Mouse (Mus musculus) mesoderm, embryonic 11.5 days (tissue): ENCODE measurements around the gene Trp53i11.

ENCODE experiments used
- DNase-seq: peaks from one replicate; pipeline ENCODE4 v3.0.0-alpha.2; 2012; ENCODE audit warnings: low read depth, low spot score

Trp53i11 gene

GRCm38 (mm10) chr2:93187323-93187996 is at the start of gene Trp53i11:
Trp53i11 (plus strand) TSS chr2:93187548.
- peak; percentile 89 for DNase-seq

GRCm38 (mm10) chr2:93139476-93139875 is 47.9 kb upstream of the Trp53i11 start:
- DNase-seq = no peak

DNA sequence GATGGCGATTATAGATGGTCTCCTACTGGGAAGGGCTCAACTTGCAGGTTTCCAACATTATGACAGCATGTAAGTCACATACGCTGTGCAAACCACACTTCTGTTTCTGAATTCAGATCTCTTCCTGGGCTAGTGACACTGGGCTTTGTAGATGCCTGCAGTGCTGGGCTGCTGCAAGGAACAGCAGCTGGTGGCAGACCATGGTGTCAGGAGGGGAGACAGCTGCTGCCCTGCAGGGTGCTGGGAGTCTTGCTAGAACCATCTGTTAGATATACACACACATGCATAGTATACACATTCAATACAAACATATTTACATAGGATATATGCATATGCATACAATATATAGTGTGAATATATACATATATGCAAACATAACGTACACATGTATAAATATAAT is 46.0 kb upstream of the Trp53i11 start:
- peak; percentile 18 for DNase-seq

GRCm38 (mm10) chr2:93142616-93143015 is 44.7 kb upstream of the Trp53i11 start:
- no peak for DNase-seq

- DNase-seq = no peak
These were observed 43.2 kb upstream of the Trp53i11 start for GRCm38 (mm10) chr2:93144126-93144525.

DNA sequence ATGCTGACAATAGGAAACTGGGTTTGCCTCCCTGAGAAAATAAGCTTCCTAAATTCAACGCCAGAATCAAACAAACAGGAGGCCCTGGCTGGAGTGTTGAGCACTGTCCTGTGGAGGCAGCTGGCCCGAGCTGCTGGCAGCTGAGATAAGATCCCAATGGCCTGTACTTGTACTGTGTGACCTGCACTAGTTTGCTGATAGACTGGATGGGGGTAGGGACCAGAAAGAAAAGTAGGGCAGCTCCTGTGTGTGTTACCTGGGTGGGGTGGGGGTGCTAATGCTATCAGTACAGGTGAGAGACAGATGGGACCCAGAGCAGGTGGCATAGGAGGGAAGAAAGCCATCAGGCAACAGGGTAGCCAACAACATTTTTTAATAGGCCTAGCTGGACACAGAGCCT is 37.3 kb upstream of the Trp53i11 start:
- DNase-seq = no peak

DNA sequence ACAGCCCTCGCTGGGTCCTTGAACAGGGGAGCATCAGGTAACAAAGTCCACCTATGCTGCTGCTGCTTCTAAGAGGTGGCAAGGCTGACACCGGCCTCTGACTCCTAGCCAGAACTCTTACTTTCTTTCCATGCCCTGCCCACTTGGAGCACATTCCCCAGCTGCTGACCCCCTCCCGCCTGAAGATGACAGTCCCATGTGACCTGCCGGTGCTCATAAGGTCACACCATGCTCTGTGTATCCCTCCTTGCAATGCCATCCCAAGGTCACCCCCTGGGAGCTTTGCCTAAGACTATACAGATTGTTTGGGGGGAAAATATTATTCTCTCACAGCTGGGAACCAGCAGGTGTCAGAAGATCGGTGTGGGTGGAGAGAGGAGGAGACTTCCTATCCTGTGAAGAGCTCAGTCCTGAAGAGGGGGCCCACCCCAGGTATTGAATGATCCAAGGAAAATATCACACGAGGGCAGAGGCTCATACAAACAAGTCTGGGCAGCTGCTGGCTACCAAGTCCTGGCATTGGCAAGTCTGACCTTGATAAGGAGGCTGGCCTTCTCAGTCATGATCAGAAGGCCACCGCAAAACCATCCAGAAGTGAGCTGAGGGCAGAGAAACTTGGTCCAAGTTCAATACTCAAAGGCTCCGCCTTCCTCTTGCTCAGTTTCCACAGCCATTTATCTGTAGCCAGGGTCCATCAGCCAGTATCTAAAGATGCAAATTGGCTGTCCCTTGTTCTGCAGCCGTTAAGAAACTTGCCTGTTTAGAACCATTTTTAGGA is 36.5 kb upstream of the Trp53i11 start:
- DNase-seq = no peak

- no peak for DNase-seq
These were observed 35.2 kb upstream of the Trp53i11 start for GRCm38 (mm10) chr2:93152191-93152601.

DNA sequence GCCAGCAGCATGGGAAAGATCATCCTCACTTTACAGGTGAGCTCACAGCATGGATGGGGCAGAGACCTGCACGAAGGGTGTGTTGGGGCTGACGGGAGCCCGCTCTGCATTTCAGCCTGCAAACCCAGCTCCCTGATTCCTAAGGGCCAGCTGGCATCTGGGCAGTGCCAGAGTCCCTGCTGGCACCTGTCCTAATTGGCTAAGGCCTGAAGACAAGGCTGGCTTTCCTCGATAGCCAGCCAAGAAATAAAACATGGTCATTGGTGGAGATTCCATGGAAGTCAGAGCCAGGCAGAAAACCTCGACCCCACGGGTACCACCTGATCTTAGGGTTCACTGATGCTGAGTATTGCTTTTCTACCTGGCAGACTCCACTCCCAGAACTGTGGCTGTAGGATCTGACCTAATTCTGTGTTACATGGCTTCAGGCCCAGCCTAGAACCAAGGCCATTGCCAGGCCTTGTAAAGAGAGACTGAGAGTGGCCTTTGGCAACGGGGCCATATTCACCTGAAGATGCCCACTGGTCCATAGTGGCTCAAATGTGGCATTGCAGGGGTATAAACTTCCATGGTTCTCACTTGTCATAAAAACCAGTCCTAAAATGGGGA is 34.4 kb upstream of the Trp53i11 start:
- DNase-seq = no peak

DNA sequence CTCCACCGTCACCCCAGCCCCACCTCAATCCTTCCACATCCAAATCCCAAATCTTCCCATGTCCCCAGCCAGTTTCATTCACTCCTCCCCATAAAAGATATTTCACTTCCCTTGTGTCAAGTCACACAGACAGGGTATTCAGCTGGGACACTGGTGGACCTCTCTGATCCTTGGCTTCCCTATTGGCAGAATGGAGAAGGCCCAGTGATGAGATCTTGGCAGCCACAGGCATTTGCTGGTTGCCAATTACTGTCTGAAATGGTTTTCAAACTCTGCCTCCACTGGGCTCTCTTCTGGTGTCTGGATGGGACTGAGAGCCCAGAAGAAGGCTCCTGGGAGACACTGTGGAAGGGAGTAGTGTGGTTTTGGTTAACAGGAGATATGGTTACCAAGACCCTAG is 33.5 kb upstream of the Trp53i11 start:
- DNase-seq = no peak

- DNase-seq = no peak
These were observed 32.8 kb upstream of the Trp53i11 start for GRCm38 (mm10) chr2:93154486-93155032.

DNA sequence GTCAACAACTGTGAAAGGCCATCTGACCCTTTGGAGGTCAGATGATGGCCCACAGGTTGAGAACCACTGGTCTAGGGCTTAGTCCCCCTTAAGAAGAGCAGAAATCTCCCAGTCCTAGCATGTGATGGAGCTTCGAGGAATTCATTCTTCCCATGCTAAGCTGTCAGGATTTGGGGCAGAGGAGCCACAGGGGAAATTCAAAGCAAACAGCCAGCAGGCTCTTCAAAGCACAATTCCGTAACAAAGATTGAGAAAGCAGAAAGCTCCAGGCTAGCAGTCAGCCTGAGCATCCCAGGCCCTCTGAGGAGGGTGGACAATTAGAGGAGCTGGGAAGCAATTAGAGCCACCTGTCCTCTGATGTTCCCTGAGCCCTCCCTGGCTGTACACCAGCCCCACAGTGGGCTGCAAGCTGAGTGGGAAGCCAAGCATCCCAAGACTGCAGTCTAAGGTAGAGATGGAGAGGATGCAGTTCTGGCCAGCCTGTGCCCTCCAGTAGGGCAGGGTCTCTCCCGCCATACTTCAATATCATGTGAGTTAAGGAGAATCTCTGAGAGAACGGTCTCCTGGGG is 26.8 kb upstream of the Trp53i11 start:
- no peak for DNase-seq

GRCm38 (mm10) chr2:93161914-93162664 is 25.3 kb upstream of the Trp53i11 start:
- DNase-seq = no peak

GRCm38 (mm10) chr2:93162791-93163190 is 24.6 kb upstream of the Trp53i11 start:
- no peak for DNase-seq

DNA sequence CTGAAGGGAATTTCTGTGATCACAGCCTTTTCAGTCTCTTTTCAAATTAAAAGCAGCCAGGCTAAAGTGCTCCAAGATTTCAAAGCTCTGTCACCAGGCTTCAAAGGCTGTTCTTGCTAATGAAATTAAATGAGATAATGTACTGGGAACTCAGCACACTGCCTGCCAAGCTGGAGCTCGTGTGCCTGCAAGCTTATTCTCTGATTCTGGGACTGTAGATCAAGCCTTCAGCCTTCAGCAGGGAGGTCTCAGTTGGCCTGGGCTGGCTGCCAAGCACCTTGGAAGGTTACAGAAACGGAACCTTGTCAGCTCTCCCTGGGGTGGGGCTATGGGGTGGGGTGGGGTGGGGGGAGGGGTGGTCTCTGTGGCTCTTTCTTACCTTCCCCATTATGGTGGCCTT is 24.0 kb upstream of the Trp53i11 start:
- DNase-seq = no peak

DNA sequence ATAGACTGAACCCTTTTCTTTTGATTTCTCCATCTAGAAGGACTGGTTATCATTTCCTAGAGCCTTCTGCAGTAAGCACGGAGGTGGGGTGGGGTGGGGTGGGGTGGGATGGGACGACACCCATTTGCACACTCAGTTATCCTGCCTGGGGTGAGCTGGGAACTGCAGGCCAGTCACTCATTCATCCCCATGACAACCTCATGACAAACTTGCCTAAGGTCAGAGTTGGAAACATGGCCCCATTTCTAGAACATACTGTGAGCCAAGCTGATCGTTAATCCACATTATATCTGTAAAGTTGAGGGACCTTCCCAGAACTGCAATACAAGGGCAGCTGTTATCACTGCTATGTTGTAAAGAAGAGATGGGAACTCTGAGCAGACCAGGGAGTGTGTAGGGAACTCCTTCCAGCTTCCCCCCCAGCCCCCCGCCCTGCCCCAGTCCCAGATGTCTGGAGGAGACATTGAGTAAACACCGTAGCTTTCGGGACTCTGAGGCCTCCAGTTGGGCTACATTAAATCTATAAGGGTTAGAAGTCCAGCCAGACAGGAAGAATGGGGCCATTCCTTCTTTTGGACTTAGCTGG is 23.5 kb upstream of the Trp53i11 start:
- DNase-seq = no peak

- DNase-seq = no peak
These were observed 21.1 kb upstream of the Trp53i11 start for GRCm38 (mm10) chr2:93166295-93166694.

DNA sequence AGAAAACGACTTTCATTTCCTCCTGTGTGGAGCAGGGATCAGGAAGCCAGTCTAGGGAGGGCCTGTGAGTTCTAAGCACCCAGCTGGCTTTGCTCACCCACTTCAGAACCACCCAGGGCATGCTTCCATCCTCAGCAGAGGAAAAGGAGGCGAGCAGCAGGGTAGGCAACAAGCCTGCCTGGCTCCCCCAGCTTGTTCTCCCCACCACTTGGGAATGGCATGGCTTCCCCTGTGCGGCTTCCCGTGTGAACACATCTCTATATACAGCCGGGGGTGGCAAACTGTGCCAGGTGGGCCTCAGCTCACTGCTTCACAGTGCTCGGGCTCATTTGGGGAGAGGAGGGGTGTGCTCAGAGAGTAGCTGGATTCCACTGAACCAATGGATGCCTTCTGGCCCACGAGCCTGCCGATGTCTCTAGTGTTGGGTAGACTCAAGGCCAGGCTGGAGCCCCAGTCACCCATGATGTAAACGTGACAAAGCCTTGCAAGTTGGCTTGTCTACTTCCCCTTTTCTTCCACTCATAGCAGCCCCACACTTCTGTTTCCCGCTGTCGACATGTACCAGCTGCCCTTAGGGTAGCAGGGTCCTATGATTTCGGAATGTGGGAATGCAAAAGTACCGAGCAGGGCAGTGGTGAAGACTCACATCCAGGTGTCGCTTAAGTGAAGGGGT is 20.5 kb upstream of the Trp53i11 start:
- DNase-seq = no peak

- DNase-seq = no peak
These were observed 17.0 kb upstream of the Trp53i11 start for GRCm38 (mm10) chr2:93170156-93170844.

DNA sequence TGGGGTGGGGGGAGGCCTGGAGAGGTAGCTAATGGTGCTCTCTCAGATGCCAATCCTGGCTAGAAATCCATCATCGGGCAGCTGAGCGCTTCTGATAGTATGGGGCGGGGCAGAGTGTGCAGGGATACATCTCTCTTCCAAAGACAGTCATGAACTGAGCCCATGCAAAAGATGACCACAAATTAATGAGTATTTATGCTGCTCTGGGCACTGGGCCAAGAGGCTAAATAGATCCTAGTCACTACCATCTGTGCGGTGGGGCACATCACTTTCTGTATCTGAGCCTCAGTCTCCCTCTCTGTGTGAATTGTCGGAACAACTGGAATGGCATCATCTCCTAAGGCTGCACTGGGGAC is 16.5 kb upstream of the Trp53i11 start:
- DNase-seq = no peak
